Mouse (Mus musculus): ENCODE results near the gene Soga3. TPM values are rescaled to one million over a fixed set of nuclear protein-coding genes. Genes with fewer than 3 reads are reported as not detected.
A peak's percentile ranks its signal among the peaks of the same experiment; 100 is the strongest.

Gene Soga3
- polyA plus RNA-seq, 1 experiment from 2014 or later = 3.3 TPM

DNA sequence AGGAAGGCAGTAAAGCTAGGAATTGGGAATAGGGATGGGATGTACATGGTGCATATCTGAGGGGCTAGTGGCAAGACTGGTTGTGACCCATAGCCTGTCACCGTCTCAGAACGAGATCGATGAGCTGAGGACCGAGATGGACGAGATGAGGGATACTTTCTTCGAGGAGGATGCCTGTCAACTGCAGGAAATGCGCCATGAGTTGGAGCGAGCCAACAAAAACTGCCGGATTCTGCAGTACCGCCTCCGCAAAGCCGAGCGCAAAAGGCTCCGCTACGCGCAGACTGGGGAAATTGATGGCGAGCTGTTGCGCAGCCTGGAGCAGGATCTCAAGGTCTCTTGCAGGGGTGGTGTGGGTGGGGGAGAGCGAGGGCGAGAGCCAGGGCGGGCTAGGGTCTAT, 4.4 kb downstream of the Soga3 start:
- Histone ChIP-seq H3K4me3 (ENCODE audit: low read depth, low read length) (peak overlapping the region; percentile 37), H3K4me1 (replicated peaks; ENCODE audit: control insufficient read depth, insufficient read depth, low read length) (peaks cover 13% of the 10 kb centered on the region), H3K9ac (ENCODE audit: low read length) (no peak overlapping the region), H3K36me3 (ENCODE audit: control insufficient read depth, insufficient read depth, low read length) (no peaks in the 10 kb centered on the region), H3K27me3 (replicated peaks; ENCODE audit: control insufficient read depth, insufficient read depth, low read length) (peaks cover 46% of the 10 kb centered on the region), H3K27ac (ENCODE audit: low read depth) (no peak overlapping the region), H3K9me3 (ENCODE audit: control insufficient read depth, low read length) (no peaks in the 10 kb centered on the region), H3K4me2 (ENCODE audit: low read length) (peak overlapping the region; percentile 66)
- DNase-seq (ENCODE audit: low spot score) (peak; percentile 55), ATAC-seq (replicated peaks; ENCODE audit: low FRiP score, low TSS enrichment, low read depth) (no peak)
- 4% methylated on average over 21 of the region's 21 CpGs for WGBS

DNA sequence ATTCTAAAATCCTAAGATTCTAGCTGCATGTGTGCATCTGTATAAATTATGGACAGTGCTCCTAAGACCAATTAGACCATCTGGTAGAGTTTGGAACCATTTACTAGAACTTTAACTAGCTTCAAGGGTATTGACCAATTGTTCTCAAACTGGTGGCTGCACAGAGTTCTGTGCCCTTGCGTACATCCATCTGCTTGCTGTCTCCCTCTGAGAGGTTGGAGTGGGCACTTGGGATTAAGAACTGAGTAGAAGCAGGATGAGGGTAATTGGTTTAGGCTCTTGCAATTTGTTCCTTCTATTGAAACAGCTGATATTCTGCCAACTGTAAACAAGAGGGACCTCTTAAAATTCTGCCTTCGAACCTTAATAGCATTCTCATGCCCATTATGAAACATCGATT, 11.7 kb downstream of the Soga3 start:
- Histone ChIP-seq H3K9me3 (ENCODE audit: control insufficient read depth, low read length) (no peaks in the 10 kb centered on the region), H3K27me3 (replicated peaks; ENCODE audit: control insufficient read depth, insufficient read depth, low read length) (no peaks in the 10 kb centered on the region), H3K4me2 (ENCODE audit: low read length) (no peak overlapping the region), H3K27ac (ENCODE audit: low read depth) (no peak overlapping the region), H3K4me1 (replicated peaks; ENCODE audit: control insufficient read depth, insufficient read depth, low read length) (no peaks in the 10 kb centered on the region), H3K36me3 (ENCODE audit: control insufficient read depth, insufficient read depth, low read length) (no peaks in the 10 kb centered on the region), H3K4me3 (ENCODE audit: low read depth, low read length) (no peak overlapping the region), H3K9ac (ENCODE audit: low read length) (no peak overlapping the region)
- 95% methylated on average over 3 of the region's 3 CpGs for WGBS
- ATAC-seq (replicated peaks; ENCODE audit: low FRiP score, low TSS enrichment, low read depth) = no peak
- DNase-seq (ENCODE audit: low spot score) = no peak

DNA sequence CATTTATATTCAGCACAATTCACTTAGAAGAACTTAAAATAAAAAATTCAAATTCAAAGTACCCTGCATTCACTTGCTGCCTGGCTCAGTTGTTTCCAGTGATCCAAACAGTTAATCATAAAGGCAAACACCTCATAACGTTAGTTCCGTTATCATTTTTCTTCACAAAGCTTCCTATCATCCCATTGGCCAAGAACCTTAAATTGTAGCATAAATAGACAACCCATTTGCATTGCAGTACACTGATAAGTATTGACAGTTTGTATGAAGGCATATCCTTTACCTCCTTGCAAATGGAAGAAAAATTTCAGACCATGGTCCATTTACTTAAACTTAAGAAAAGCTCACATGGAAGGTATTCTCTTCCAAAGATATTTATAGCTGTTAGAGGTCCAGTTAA, 18.0 kb downstream of the Soga3 start:
- Histone ChIP-seq H3K4me2 (ENCODE audit: low read length) (no peak overlapping the region), H3K9ac (ENCODE audit: low read length) (no peak overlapping the region), H3K36me3 (ENCODE audit: control insufficient read depth, insufficient read depth, low read length) (no peaks in the 10 kb centered on the region), H3K27me3 (replicated peaks; ENCODE audit: control insufficient read depth, insufficient read depth, low read length) (no peaks in the 10 kb centered on the region), H3K27ac (ENCODE audit: low read depth) (no peak overlapping the region), H3K4me1 (replicated peaks; ENCODE audit: control insufficient read depth, insufficient read depth, low read length) (no peaks in the 10 kb centered on the region), H3K9me3 (ENCODE audit: control insufficient read depth, low read length) (no peaks in the 10 kb centered on the region), H3K4me3 (ENCODE audit: low read depth, low read length) (no peak overlapping the region)
- ATAC-seq (replicated peaks; ENCODE audit: low FRiP score, low TSS enrichment, low read depth) (no peak), DNase-seq (ENCODE audit: low spot score) (no peak)
- WGBS = 79% methylated on average over 2 of the region's 2 CpGs

DNA sequence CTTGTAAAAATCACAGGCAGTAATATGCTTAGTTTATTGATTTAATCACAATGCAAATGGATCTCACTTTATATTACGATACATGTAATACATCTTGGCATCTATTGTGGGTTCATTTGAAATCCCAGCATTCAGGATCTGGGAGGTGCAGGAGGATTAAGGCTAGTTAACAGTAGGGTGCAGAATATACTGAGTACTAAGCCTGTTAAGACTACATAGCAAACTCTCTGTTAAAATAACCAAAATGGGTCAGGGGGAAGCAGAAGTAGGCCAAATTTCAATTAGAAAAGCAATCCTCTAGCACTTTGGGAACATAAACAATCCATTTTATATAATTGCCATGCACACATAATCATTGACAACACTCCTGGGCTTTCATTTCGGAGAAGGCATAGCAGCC, 30.1 kb downstream of the Soga3 start:
- Histone ChIP-seq H3K36me3 (ENCODE audit: control insufficient read depth, insufficient read depth, low read length) (no peaks in the 10 kb centered on the region), H3K4me1 (replicated peaks; ENCODE audit: control insufficient read depth, insufficient read depth, low read length) (no peaks in the 10 kb centered on the region), H3K4me2 (ENCODE audit: low read length) (no peak overlapping the region), H3K27me3 (replicated peaks; ENCODE audit: control insufficient read depth, insufficient read depth, low read length) (no peaks in the 10 kb centered on the region), H3K4me3 (ENCODE audit: low read depth, low read length) (no peak overlapping the region), H3K9me3 (ENCODE audit: control insufficient read depth, low read length) (no peaks in the 10 kb centered on the region), H3K9ac (ENCODE audit: low read length) (no peak overlapping the region), H3K27ac (ENCODE audit: low read depth) (no peak overlapping the region)
- DNase-seq (ENCODE audit: low spot score) (no peak), ATAC-seq (replicated peaks; ENCODE audit: low FRiP score, low TSS enrichment, low read depth) (no peak)
- 86% methylated on average over 2 of the region's 2 CpGs for WGBS

DNA sequence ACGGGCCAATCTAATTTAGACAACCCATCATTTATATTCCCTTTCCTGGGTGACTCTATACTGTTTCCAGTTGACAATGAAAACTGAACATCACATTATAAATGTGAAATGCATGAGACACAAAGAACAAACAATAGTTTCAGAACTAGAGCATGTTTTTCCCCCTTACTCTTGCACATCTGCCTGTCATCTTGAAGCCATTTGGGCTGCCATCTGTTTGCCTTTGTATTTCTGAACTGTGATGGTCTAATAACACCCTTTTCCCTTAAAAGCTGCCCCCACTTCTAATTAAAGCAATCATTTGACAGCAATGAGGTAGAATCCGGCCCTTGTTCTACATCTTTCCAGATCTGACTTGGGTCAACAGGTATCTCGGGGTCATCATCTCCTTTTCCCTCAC, 32.0 kb downstream of the Soga3 start:
- WGBS = 85% methylated on average over 3 of the region's 3 CpGs
- no peaks in the 10 kb centered on the region for H3K36me3 ChIP-seq (ENCODE audit: control insufficient read depth, insufficient read depth, low read length)
- no peak overlapping the region for H3K4me2 ChIP-seq (ENCODE audit: low read length)
- ATAC-seq (replicated peaks; ENCODE audit: low FRiP score, low TSS enrichment, low read depth) (no peak), DNase-seq (ENCODE audit: low spot score) (no peak)
- no peak overlapping the region for H3K4me3 ChIP-seq (ENCODE audit: low read depth, low read length)
- no peaks in the 10 kb centered on the region for H3K27me3 ChIP-seq (replicated peaks; ENCODE audit: control insufficient read depth, insufficient read depth, low read length)
- no peak overlapping the region for H3K9ac ChIP-seq (ENCODE audit: low read length)
- no peak overlapping the region for H3K27ac ChIP-seq (ENCODE audit: low read depth)
- no peaks in the 10 kb centered on the region for H3K9me3 ChIP-seq (ENCODE audit: control insufficient read depth, low read length)
- H3K4me1 ChIP-seq (replicated peaks; ENCODE audit: control insufficient read depth, insufficient read depth, low read length) = no peaks in the 10 kb centered on the region

DNA sequence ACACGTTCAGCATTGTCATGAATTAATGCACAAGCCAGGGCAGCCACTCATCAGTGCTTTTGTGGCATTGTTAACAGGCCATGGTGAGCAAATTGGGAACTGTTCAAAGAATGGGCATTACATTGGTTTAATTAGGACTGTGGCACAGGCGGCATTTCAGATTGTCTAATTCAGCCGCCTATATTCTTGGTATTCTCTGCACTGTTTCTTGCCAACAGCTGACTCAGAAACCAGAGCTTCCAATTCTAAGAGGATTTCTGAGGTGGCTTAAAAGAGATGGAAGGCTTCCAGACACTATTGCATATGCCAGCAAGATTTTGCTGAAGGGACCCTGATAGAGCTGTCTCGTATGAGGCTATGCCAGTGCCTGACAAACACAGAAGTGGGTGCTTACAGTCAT, 33.2 kb downstream of the Soga3 start:
- ATAC-seq (replicated peaks; ENCODE audit: low FRiP score, low TSS enrichment, low read depth) (no peak), DNase-seq (ENCODE audit: low spot score) (no peak)
- H3K4me1 ChIP-seq (replicated peaks; ENCODE audit: control insufficient read depth, insufficient read depth, low read length) = no peaks in the 10 kb centered on the region
- no peak overlapping the region for H3K4me2 ChIP-seq (ENCODE audit: low read length)
- 88% methylated on average over 4 of the region's 4 CpGs for WGBS
- H3K9ac ChIP-seq (ENCODE audit: low read length) = no peak overlapping the region
- no peaks in the 10 kb centered on the region for H3K9me3 ChIP-seq (ENCODE audit: control insufficient read depth, low read length)
- H3K36me3 ChIP-seq (ENCODE audit: control insufficient read depth, insufficient read depth, low read length) = no peaks in the 10 kb centered on the region
- no peak overlapping the region for H3K27ac ChIP-seq (ENCODE audit: low read depth)
- no peak overlapping the region for H3K4me3 ChIP-seq (ENCODE audit: low read depth, low read length)
- no peaks in the 10 kb centered on the region for H3K27me3 ChIP-seq (replicated peaks; ENCODE audit: control insufficient read depth, insufficient read depth, low read length)

DNA sequence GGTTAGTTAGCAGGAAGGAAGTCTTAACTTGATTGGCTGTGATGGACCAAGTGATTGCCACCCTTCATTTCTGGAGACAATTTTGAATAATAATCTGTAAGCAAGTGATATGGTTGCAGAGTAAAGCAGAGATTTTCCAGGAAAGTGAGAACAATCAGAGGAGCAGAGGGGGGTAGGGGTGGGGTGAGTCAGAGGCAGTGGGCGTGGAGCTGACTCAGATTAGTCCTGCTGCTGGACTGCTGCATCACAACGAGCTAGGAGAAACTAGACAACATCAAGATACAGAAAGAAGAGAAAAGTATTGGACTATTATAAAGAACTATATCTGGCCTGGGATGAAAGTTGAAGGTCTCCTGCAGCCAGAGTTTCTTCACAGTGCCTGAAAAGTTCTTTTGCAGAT, 34.4 kb downstream of the Soga3 start:
- H3K4me2 ChIP-seq (ENCODE audit: low read length) = no peak overlapping the region
- H3K4me3 ChIP-seq (ENCODE audit: low read depth, low read length) = no peak overlapping the region
- no peaks in the 10 kb centered on the region for H3K36me3 ChIP-seq (ENCODE audit: control insufficient read depth, insufficient read depth, low read length)
- no peak overlapping the region for H3K27ac ChIP-seq (ENCODE audit: low read depth)
- ATAC-seq (replicated peaks; ENCODE audit: low FRiP score, low TSS enrichment, low read depth) (no peak), DNase-seq (ENCODE audit: low spot score) (no peak)
- 66% methylated on average over 2 of the region's 2 CpGs for WGBS
- no peaks in the 10 kb centered on the region for H3K9me3 ChIP-seq (ENCODE audit: control insufficient read depth, low read length)
- no peaks in the 10 kb centered on the region for H3K27me3 ChIP-seq (replicated peaks; ENCODE audit: control insufficient read depth, insufficient read depth, low read length)
- H3K4me1 ChIP-seq (replicated peaks; ENCODE audit: control insufficient read depth, insufficient read depth, low read length) = no peaks in the 10 kb centered on the region
- no peak overlapping the region for H3K9ac ChIP-seq (ENCODE audit: low read length)

DNA sequence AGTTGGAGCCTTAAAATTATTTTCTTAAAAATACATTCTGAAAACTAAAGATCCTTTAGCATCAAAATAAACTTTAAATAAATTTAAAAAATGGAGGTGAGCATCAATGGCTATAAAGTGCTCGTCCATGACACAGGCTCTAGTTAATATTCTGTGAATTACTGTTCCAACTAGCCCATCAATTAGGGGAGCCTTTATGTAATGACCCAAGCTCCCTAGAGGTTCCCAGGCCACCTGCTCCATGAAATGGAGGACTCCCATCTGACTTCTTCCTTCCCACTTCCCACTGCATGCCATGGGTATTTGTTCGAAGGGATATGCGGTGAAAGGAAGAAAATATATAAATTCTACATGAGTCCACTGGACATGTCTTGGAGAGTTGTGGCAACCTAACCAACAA, 36.6 kb downstream of the Soga3 start:
- DNase-seq (ENCODE audit: low spot score) (no peak), ATAC-seq (replicated peaks; ENCODE audit: low FRiP score, low TSS enrichment, low read depth) (no peak)
- Histone ChIP-seq H3K4me3 (ENCODE audit: low read depth, low read length) (no peak overlapping the region), H3K9ac (ENCODE audit: low read length) (no peak overlapping the region), H3K9me3 (ENCODE audit: control insufficient read depth, low read length) (no peaks in the 10 kb centered on the region), H3K4me2 (ENCODE audit: low read length) (no peak overlapping the region), H3K27me3 (replicated peaks; ENCODE audit: control insufficient read depth, insufficient read depth, low read length) (no peaks in the 10 kb centered on the region), H3K4me1 (replicated peaks; ENCODE audit: control insufficient read depth, insufficient read depth, low read length) (no peaks in the 10 kb centered on the region), H3K27ac (ENCODE audit: low read depth) (no peak overlapping the region), H3K36me3 (ENCODE audit: control insufficient read depth, insufficient read depth, low read length) (no peaks in the 10 kb centered on the region)
- WGBS = 91% methylated on average over 3 of the region's 3 CpGs

DNA sequence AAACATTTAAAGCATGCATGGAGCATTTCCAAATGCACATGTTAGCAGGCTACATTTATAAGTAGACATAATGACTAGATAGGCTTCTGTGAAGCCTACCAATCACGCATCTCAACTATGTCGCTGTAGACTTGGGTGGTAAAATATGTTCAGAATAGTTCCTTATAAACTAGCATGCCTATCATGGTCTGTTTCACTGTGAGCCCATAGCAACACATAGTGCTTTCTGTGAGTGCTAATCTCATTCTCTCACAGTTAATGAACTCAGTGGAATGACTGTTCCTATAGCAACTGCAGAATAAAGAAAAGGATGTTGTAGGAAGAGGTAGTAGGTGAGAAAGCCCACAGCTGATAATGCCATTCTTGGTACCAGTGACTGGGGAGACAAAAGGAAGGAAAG, 37.4 kb downstream of the Soga3 start:
- DNase-seq (ENCODE audit: low spot score) (no peak), ATAC-seq (replicated peaks; ENCODE audit: low FRiP score, low TSS enrichment, low read depth) (no peak)
- WGBS = 89% methylated on average over 2 of the region's 2 CpGs
- no peaks in the 10 kb centered on the region for H3K27me3 ChIP-seq (replicated peaks; ENCODE audit: control insufficient read depth, insufficient read depth, low read length)
- H3K27ac ChIP-seq (ENCODE audit: low read depth) = no peak overlapping the region
- no peaks in the 10 kb centered on the region for H3K9me3 ChIP-seq (ENCODE audit: control insufficient read depth, low read length)
- H3K36me3 ChIP-seq (ENCODE audit: control insufficient read depth, insufficient read depth, low read length) = no peaks in the 10 kb centered on the region
- H3K4me1 ChIP-seq (replicated peaks; ENCODE audit: control insufficient read depth, insufficient read depth, low read length) = no peaks in the 10 kb centered on the region
- no peak overlapping the region for H3K4me3 ChIP-seq (ENCODE audit: low read depth, low read length)
- H3K4me2 ChIP-seq (ENCODE audit: low read length) = no peak overlapping the region
- H3K9ac ChIP-seq (ENCODE audit: low read length) = no peak overlapping the region
